Mouse (Mus musculus) limb, embryonic 14.5 days (tissue): ENCODE measurements around the gene Sirpa. TPM values are rescaled to one million over a fixed set of nuclear protein-coding genes. Genes with fewer than 3 reads are reported as not detected.

ENCODE experiments used
- ATAC-seq: fragments of 200-750 bp; cut with Nextera tagmentation; 2 replicates; pipeline ENCODE4 v1.8.0; 2017; ENCODE audit warnings: low read depth, moderate number of reproducible peaks, moderate TSS enrichment; ENCODE audit not compliant: low FRiP score
- DNase-seq: peaks from one replicate; pipeline ENCODE4 v3.0.0-alpha.2; 2015; ENCODE audit warnings: low spot score
- H3K27ac ChIP-seq: fragments of 300-500 bp; sonication (generic); replicated peaks from 2 replicates; pipeline ENCODE4 v1.5.1; 2014; ENCODE audit warnings: low read depth, mild to moderate bottlenecking, low read length, moderate library complexity, mixed read lengths
- H3K27me3 ChIP-seq: fragments of 300-500 bp; sonication (generic); 2 replicates; pipeline ENCODE4 v1.6.1; 2014; ENCODE audit warnings: low read length, mixed read lengths; ENCODE audit not compliant: control insufficient read depth, insufficient read depth
- H3K36me3 ChIP-seq: fragments of 300-500 bp; sonication (generic); 2 replicates; pipeline ENCODE4 v1.6.1; 2014; ENCODE audit warnings: mild to moderate bottlenecking, low read length, moderate library complexity, mixed read lengths; ENCODE audit not compliant: control insufficient read depth, insufficient read depth
- H3K4me1 ChIP-seq: fragments of 300-500 bp; sonication (generic); 2 replicates; pipeline ENCODE4 v1.6.1; 2014; ENCODE audit warnings: antibody characterized with exemption, low read length, mixed read lengths; ENCODE audit not compliant: control insufficient read depth, insufficient read depth
- H3K4me2 ChIP-seq: fragments of 300-500 bp; sonication (generic); replicated peaks from 2 replicates; pipeline ENCODE4 v1.6.1; 2014; ENCODE audit warnings: low read depth, mild to moderate bottlenecking, low read length, moderate library complexity; ENCODE audit not compliant: severe bottlenecking
- H3K4me3 ChIP-seq: fragments of 300-500 bp; sonication (generic); replicated peaks from 2 replicates; pipeline ENCODE4 v1.5.1; 2014; ENCODE audit warnings: low read length
- H3K9ac ChIP-seq: fragments of 300-500 bp; sonication (generic); 2 replicates; pipeline ENCODE4 v1.6.1; 2014; ENCODE audit warnings: mild to moderate bottlenecking, low read depth, low read length, moderate library complexity; ENCODE audit not compliant: severe bottlenecking
- H3K9me3 ChIP-seq: fragments of 300-500 bp; sonication (generic); 2 replicates; pipeline ENCODE4 v1.6.1; 2016; ENCODE audit warnings: low read length; ENCODE audit not compliant: control insufficient read depth
- POLR2A ChIP-seq: fragments of 200-500 bp; IDR thresholded peaks from 2 replicates; pipeline ENCODE4 v1.8.0; 2012; ENCODE audit warnings: inconsistent platforms, mild to moderate bottlenecking, moderate library complexity, borderline replicate concordance; ENCODE audit not compliant: insufficient read depth, insufficient read length; ENCODE audit errors: extremely low read depth
- WGBS: fragments of 180-500 bp; shearing (Covaris S2); extraction: QIAGEN DNeasy Blood & Tissue Kit; methylation state at CpG from one replicate; pipeline ENCODE4 v1.1.7; 2014; 5-methylcytosine and 5-hydroxymethylcytosine counted together
- polyA plus RNA-seq, 2 experiments: library from polyadenylated mRNA; depleted of rRNA in 1 of 2; stranded (reverse) in 1 of 2; unstranded in 1 of 2; fragments of >200 nt; fragmentation: Nextera tagmentation in 1 of 2; extraction: Ambion mirVana in 1 of 2; gene quantifications; 2 replicates each; pipeline versions ENCODE4 v1.2.1 to v1.2.3; 2012 to 2014

The Sirpa gene
- polyA plus RNA-seq, 2 experiments: 34.7 to 39.6 TPM

- Histone ChIP-seq H3K4me3 (no peak overlapping the region), H3K36me3 (0 out of 2 replicates have a peak, but pooled peaks cover 9% of the 10 kb centered on the region), H3K27ac (no peak overlapping the region), H3K4me1 (peaks cover 9% of the 10 kb centered on the region; the same call in 1 of the 2 replicates), H3K9me3 (no peaks in the 10 kb centered on the region), H3K27me3 (no peaks in the 10 kb centered on the region), H3K9ac (no peak overlapping the region), H3K4me2 (no peak overlapping the region)
- ATAC-seq: no peak
- WGBS: 20% methylated on average over 8 of the region's 8 CpGs
- TF ChIP-seq POLR2A: no peak
- no peak for DNase-seq
Measured at GRCm38 (mm10) chr2:129606269-129606668, 13.6 kb downstream of the Sirpa start.

- no peak overlapping the region for H3K4me3 ChIP-seq
- no peak overlapping the region for H3K4me2 ChIP-seq
- H3K36me3 ChIP-seq: 0 out of 2 replicates have a peak, but pooled peaks cover 9% of the 10 kb centered on the region
- ATAC-seq: no peak
- no peak overlapping the region for H3K27ac ChIP-seq
- no peak for TF ChIP-seq POLR2A
- H3K9ac ChIP-seq: no peak overlapping the region
- WGBS: 77% methylated on average over 2 of the region's 2 CpGs
- H3K9me3 ChIP-seq: no peaks in the 10 kb centered on the region
- peaks cover 9% of the 10 kb centered on the region; the same call in 1 of the 2 replicates for H3K4me1 ChIP-seq
- H3K27me3 ChIP-seq: no peaks in the 10 kb centered on the region
- DNase-seq: no peak
Measured at GRCm38 (mm10) chr2:129606899-129607298, 14.3 kb downstream of the Sirpa start.

- H3K27ac ChIP-seq: no peak overlapping the region
- H3K36me3 ChIP-seq: peaks cover 9% of the 10 kb centered on the region
- TF ChIP-seq POLR2A: no peak
- H3K27me3 ChIP-seq: no peaks in the 10 kb centered on the region
- no peak overlapping the region for H3K4me2 ChIP-seq
- no peak overlapping the region for H3K4me3 ChIP-seq
- 86% methylated on average over 6 of the region's 6 CpGs for WGBS
- H3K9me3 ChIP-seq: no peaks in the 10 kb centered on the region
- H3K4me1 ChIP-seq: no peaks in the 10 kb centered on the region
- no peak overlapping the region for H3K9ac ChIP-seq
- no peak for ATAC-seq
- DNase-seq: no peak
Measured at GRCm38 (mm10) chr2:129613971-129614370, 21.3 kb downstream of the Sirpa start.

GRCm38 (mm10) chr2:129614482-129615185 is 22.0 kb downstream of the Sirpa start:
- ATAC-seq (no peak), DNase-seq (no peak)
- peaks cover 6% of the 10 kb centered on the region for H3K36me3 ChIP-seq
- no peak overlapping the region for H3K4me2 ChIP-seq
- WGBS: 88% methylated on average over 10 of the region's 10 CpGs
- H3K27me3 ChIP-seq: no peaks in the 10 kb centered on the region
- H3K9ac ChIP-seq: no peak overlapping the region
- H3K4me1 ChIP-seq: no peaks in the 10 kb centered on the region
- no peak for TF ChIP-seq POLR2A
- H3K27ac ChIP-seq: no peak overlapping the region
- no peak overlapping the region for H3K4me3 ChIP-seq
- H3K9me3 ChIP-seq: no peaks in the 10 kb centered on the region

- WGBS: 79% methylated on average over 7 of the region's 7 CpGs
- no peak for TF ChIP-seq POLR2A
- H3K9me3 ChIP-seq: no peaks in the 10 kb centered on the region
- no peaks in the 10 kb centered on the region for H3K27me3 ChIP-seq
- no peak overlapping the region for H3K9ac ChIP-seq
- H3K4me2 ChIP-seq: no peak overlapping the region
- no peak for DNase-seq
- peaks cover 3% of the 10 kb centered on the region for H3K36me3 ChIP-seq
- ATAC-seq: no peak
- no peak overlapping the region for H3K27ac ChIP-seq
- no peak overlapping the region for H3K4me3 ChIP-seq
- H3K4me1 ChIP-seq: no peaks in the 10 kb centered on the region; the same call in 1 of the 2 replicates
Measured at GRCm38 (mm10) chr2:129620148-129620547, 27.5 kb downstream of the Sirpa start.
